Mouse (Mus musculus) heart, postnatal 0 days (tissue): Measurements from ENCODE around the gene Wnt10b.
A peak's percentile ranks its signal among the peaks of the same experiment; 100 is the strongest.

Source experiments
- CTCF ChIP-seq: IDR thresholded peaks from 2 replicates; pipeline ENCODE4 v1.5.1; 2016; ENCODE audit warnings: antibody characterized with exemption, control low read depth, low read depth
- EP300 ChIP-seq: IDR thresholded peaks from 2 replicates; pipeline ENCODE4 v1.6.1; 2016; ENCODE audit warnings: antibody characterized with exemption, low read depth

DNA sequence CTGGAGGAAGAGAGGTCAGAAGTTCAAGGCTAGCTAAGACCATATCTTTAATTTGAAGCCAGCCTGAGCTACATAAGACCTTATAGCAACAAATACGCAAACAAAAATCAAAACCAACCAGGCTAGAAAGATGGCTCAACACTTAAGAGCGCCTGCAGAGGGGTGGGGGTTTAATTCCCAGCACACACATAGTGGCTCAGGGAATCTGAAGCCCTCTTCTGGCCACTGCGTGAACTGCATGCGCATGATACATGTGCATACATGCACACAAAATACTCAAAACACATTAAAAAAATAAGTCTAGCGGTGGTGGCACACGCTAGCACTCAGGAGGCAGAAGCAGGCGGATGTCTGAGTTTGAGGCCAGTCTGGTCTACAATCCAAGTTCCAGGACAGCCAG lies 7.8 kb upstream of the Wnt10b start:
- peak; percentile 26 for TF ChIP-seq CTCF
- TF ChIP-seq EP300 = no peak
